ENCODE assay signal across 16 mouse cellular contexts in genomic region chr12:108373611-108374010, GRCm38 (mm10). TPM values are rescaled to one million over a fixed set of nuclear protein-coding genes. Genes with fewer than 3 reads are reported as not detected.
A peak's percentile ranks its signal among the peaks of the same experiment; 100 is the strongest.
DNase-seq lines count a peak whose midpoint lies in the region; ATAC-seq and TF ChIP-seq lines count a peak whose summit lies in the region.
"Had no signal": no experiment of that assay in that cellular context is flagged by ENCODE, and none has a peak within 500 bp of the region (broad histone marks: within the 10 kb centered on the region; RNA-seq: fewer than 3 reads in every experiment).

No protein-coding gene starts in this region.

- DNase-seq in cerebellum, adult 9-11 months, result peak; percentile 8
- DNase-seq in cerebellum, postnatal 25 days, result no peak
- no peak for DNase-seq in heart, postnatal 0 days (ENCODE audit: low spot score)
- no peak for DNase-seq in heart, adult 8-10 months (ENCODE audit: low spot score)
- DNase-seq in gastrocnemius, adult 8-10 months (ENCODE audit: low spot score in 2 of 2), result peak; percentile 39 to 69
- DNase-seq in urinary bladder, postnatal 14 days (ENCODE audit: low spot score), result no peak
- no peak for DNase-seq in liver, postnatal 0 days
- DNase-seq: adrenal gland, adult 8-10 months; cerebellum, postnatal 36 days; forebrain, postnatal 0 days; heart, postnatal 4 days; lung, postnatal 10 days; spleen, adult 18-20 months had no signal

- H3K4me3 ChIP-seq in heart, postnatal 0 days (ENCODE audit: low read depth, low read length), result no peak overlapping the region
- no peak overlapping the region for H3K4me3 ChIP-seq in limb, embryonic 13.5 days
- H3K4me3 ChIP-seq in liver, postnatal 0 days (ENCODE audit: low read depth, low read length), result no peak overlapping the region
- H3K4me3 ChIP-seq: midbrain, embryonic 12.5 days had no signal

- no peaks in the 10 kb centered on the region for H3K36me3 ChIP-seq in heart, postnatal 0 days (replicated peaks; ENCODE audit: control insufficient read depth, insufficient read depth, low read length)
- no peaks in the 10 kb centered on the region for H3K36me3 ChIP-seq in limb, embryonic 13.5 days
- H3K36me3 ChIP-seq in liver, postnatal 0 days (replicated peaks; ENCODE audit: insufficient read depth, low read length), result no peaks in the 10 kb centered on the region
- H3K36me3 ChIP-seq: midbrain, embryonic 12.5 days had no signal

- TF ChIP-seq EP300 in heart, postnatal 0 days (IDR thresholded peaks at IDR 0.05; ENCODE audit: low read depth), result no peak
- no peak for TF ChIP-seq EP300 in liver, postnatal 0 days (IDR thresholded peaks at IDR 0.05; ENCODE audit: low read depth)

- H3K4me1 ChIP-seq in heart, postnatal 0 days (ENCODE audit: control insufficient read depth, insufficient read depth), result peaks cover 46% of the 10 kb centered on the region
- peaks cover 55% of the 10 kb centered on the region for H3K4me1 ChIP-seq in limb, embryonic 13.5 days
- H3K4me1 ChIP-seq in liver, postnatal 0 days (ENCODE audit: insufficient read depth), result no peaks in the 10 kb centered on the region

- H3K27ac ChIP-seq in heart, postnatal 0 days (ENCODE audit: low read depth), result peak overlapping the region; percentile 97; the same call in 1 of the 2 replicates
- H3K27ac ChIP-seq in limb, embryonic 13.5 days, result peak overlapping the region; percentile 79
- H3K27ac ChIP-seq in liver, postnatal 0 days (ENCODE audit: low read depth), result no peak overlapping the region
- H3K27ac ChIP-seq: midbrain, embryonic 12.5 days had no signal

- H3K9me3 ChIP-seq in heart, postnatal 0 days (replicated peaks; ENCODE audit: control insufficient read depth, low read length), result no peaks in the 10 kb centered on the region
- no peaks in the 10 kb centered on the region for H3K9me3 ChIP-seq in limb, embryonic 13.5 days
- no peaks in the 10 kb centered on the region for H3K9me3 ChIP-seq in liver, postnatal 0 days (ENCODE audit: low read length)
- H3K9me3 ChIP-seq: midbrain, embryonic 12.5 days had no signal

- no peak for ATAC-seq in heart, postnatal 0 days (ENCODE audit: insufficient read depth, low read depth)
- ATAC-seq in limb, embryonic 13.5 days (ENCODE audit: low FRiP score, low read depth), result peak; percentile 46; the same call in 1 of the 2 replicates
- ATAC-seq in liver, postnatal 0 days, result no peak
- ATAC-seq: forebrain, postnatal 0 days had no signal

- no peak overlapping the region for H3K4me2 ChIP-seq in heart, postnatal 0 days (ENCODE audit: low read depth, low read length)
- H3K4me2 ChIP-seq in limb, embryonic 13.5 days (replicated peaks), result no peak overlapping the region
- no peak overlapping the region for H3K4me2 ChIP-seq in liver, postnatal 0 days (ENCODE audit: low read depth, low read length)
- H3K4me2 ChIP-seq: liver, embryonic 11.5 days; midbrain, embryonic 12.5 days had no signal

- H3K9ac ChIP-seq in heart, postnatal 0 days (replicated peaks; ENCODE audit: low read depth, low read length), result no peak overlapping the region
- no peak overlapping the region for H3K9ac ChIP-seq in limb, embryonic 13.5 days
- H3K9ac ChIP-seq in liver, postnatal 0 days (replicated peaks), result no peak overlapping the region
- H3K9ac ChIP-seq: forebrain, postnatal 0 days; midbrain, embryonic 12.5 days had no signal

- WGBS in heart, postnatal 0 days, result 63% methylated on average over 9 of the region's 9 CpGs
- 15% methylated on average over 9 of the region's 9 CpGs for WGBS in limb, embryonic 13.5 days
- WGBS in liver, postnatal 0 days (ENCODE audit: insufficient replicate concordance), result 69% methylated on average over 9 of the region's 9 CpGs

- no peaks in the 10 kb centered on the region for H3K27me3 ChIP-seq in heart, postnatal 0 days (ENCODE audit: control insufficient read depth, insufficient read depth, low read length)
- H3K27me3 ChIP-seq in limb, embryonic 13.5 days, result no peaks in the 10 kb centered on the region
- no peaks in the 10 kb centered on the region for H3K27me3 ChIP-seq in liver, postnatal 0 days (ENCODE audit: insufficient read depth, low read length)
- H3K27me3 ChIP-seq: midbrain, embryonic 12.5 days had no signal

- TF ChIP-seq CTCF in heart, postnatal 0 days (IDR thresholded peaks at IDR 0.05; ENCODE audit: low read depth), result no peak
- TF ChIP-seq CTCF in liver, postnatal 0 days (IDR thresholded peaks at IDR 0.05; ENCODE audit: low read depth), result no peak

RNA-seq across cellular contexts. Expression of gene Eml1, which starts 2.9 kb away (rescaled TPM):
- total RNA-seq in heart, postnatal 0 days (2014; rRNA removed; ENCODE audit: low replicate concordance), result 69.3 and 80.6 TPM in 2 replicates
- 61.3 and 65.2 TPM in 2 replicates for polyA plus RNA-seq in heart, postnatal 0 days (2015; fragmentation: Nextera tagmentation; extraction: Ambion mirVana)
- 10 to 100 TPM; 65.1 to 92.0 (median 80.7) TPM for total RNA-seq in heart, adult 8-10 months (2022)
- 100 to 1,000 TPM in 3 of 4 experiments, 10 to 100 TPM in 1; 92.6 to 123 (median 118) TPM for total RNA-seq in gastrocnemius, adult 8-10 months (2022)
- polyA plus RNA-seq in limb, embryonic 13.5 days (2015; fragmentation: Nextera tagmentation; extraction: Ambion mirVana), result 36.5 and 41.9 TPM in 2 replicates
- polyA plus RNA-seq in liver, postnatal 0 days (2015; fragmentation: Nextera tagmentation; extraction: Ambion mirVana), result 4.6 and 4.8 TPM in 2 replicates

RNA-seq across cellular contexts. Expression of gene Cyp46a1, which starts 39.4 kb away (rescaled TPM):
- total RNA-seq in heart, postnatal 0 days (2014; rRNA removed; ENCODE audit: low replicate concordance), result 1.0 and 3.6 TPM in 2 replicates
- 3.0 and 3.1 TPM in 2 replicates for polyA plus RNA-seq in heart, postnatal 0 days (2015; fragmentation: Nextera tagmentation; extraction: Ambion mirVana)
- total RNA-seq in heart, adult 8-10 months (2022), result under 1 TPM; 0.33 to 1.00 (median 0.66) TPM
- under 1 TPM; 0.13 to 0.44 (median 0.19) TPM for total RNA-seq in gastrocnemius, adult 8-10 months (2022)
- polyA plus RNA-seq in limb, embryonic 13.5 days (2015; fragmentation: Nextera tagmentation; extraction: Ambion mirVana), result 7.2 and 8.8 TPM in 2 replicates
- 0.09 and 0.23 TPM in 2 replicates for polyA plus RNA-seq in liver, postnatal 0 days (2015; fragmentation: Nextera tagmentation; extraction: Ambion mirVana)

Comparison
In these comparisons a context has a peak if more than half of its experiments do, and no peak if none do; other contexts are left out.
1. DNase-seq: peak in cerebellum, adult 9-11 months (single experiment) and gastrocnemius, adult 8-10 months (2 of 2); none in cerebellum, postnatal 25 days (0 of 2), heart, postnatal 0 days (single experiment), heart, adult 8-10 months (single experiment), urinary bladder, postnatal 14 days (single experiment) and liver, postnatal 0 days (single experiment).